Mouse (Mus musculus) thymus, adult 2 months (tissue): ENCODE data around the gene Pcdh15. TPM values are rescaled to one million over a fixed set of nuclear protein-coding genes. Genes with fewer than 3 reads are reported as not detected.

Experiments
- DNase-seq: peaks from one replicate; pipeline ENCODE4 v3.0.0; 2021
- H3K27ac ChIP-seq: fragments of 200-500 bp; 2 replicates; pipeline ENCODE4 v1.5.1; 2012; ENCODE audit warnings: low read length, control low read depth; ENCODE audit not compliant: control insufficient read depth, insufficient read depth
- H3K27me3 ChIP-seq: fragments of 200-500 bp; 2 replicates; pipeline ENCODE4 v1.6.1; 2012; ENCODE audit warnings: mild to moderate bottlenecking, low read length, moderate library complexity, mixed read lengths; ENCODE audit not compliant: control insufficient read depth, insufficient read depth
- H3K36me3 ChIP-seq: fragments of 200-500 bp; 2 replicates; pipeline ENCODE4 v1.6.1; 2012; ENCODE audit warnings: mild to moderate bottlenecking, low read length, moderate library complexity; ENCODE audit not compliant: control insufficient read depth, insufficient read depth
- H3K4me1 ChIP-seq: fragments of 200-500 bp; replicated peaks from 2 replicates; pipeline ENCODE4 v1.6.1; 2012; ENCODE audit warnings: low read length; ENCODE audit not compliant: control insufficient read depth, insufficient read depth
- H3K4me3 ChIP-seq: fragments of 200-500 bp; 2 replicates; pipeline ENCODE4 v1.5.1; 2012; ENCODE audit warnings: mild to moderate bottlenecking, low read length, control low read depth, moderate library complexity; ENCODE audit not compliant: control insufficient read depth, insufficient read depth
- CTCF ChIP-seq: fragments of 200-500 bp; IDR thresholded peaks from 2 replicates; pipeline ENCODE4 v1.5.1; 2012; ENCODE audit warnings: mild to moderate bottlenecking, control low read depth, low read length, moderate library complexity, borderline replicate concordance; ENCODE audit not compliant: control insufficient read depth, poor library complexity, insufficient read depth; ENCODE audit errors: extremely low read depth
- POLR2A ChIP-seq: fragments of 200-500 bp; IDR thresholded peaks from 2 replicates; pipeline ENCODE4 v1.6.1; 2012; ENCODE audit warnings: mild to moderate bottlenecking, low read length, control low read depth, moderate library complexity; ENCODE audit not compliant: control insufficient read depth, poor library complexity, insufficient read depth; ENCODE audit errors: extremely low read depth
- WGBS: fragments of 180-500 bp; shearing (Covaris S2); methylation state at CpG from one replicate; pipeline ENCODE4 v1.1.7; 2018; 5-methylcytosine and 5-hydroxymethylcytosine counted together
- polyA plus RNA-seq: library from polyadenylated mRNA; depleted of rRNA; stranded (reverse); fragments of >200 nt; gene quantifications from 2 replicates; pipeline ENCODE4 v1.2.3, GENCODE M21; 2012

The Pcdh15 gene
- polyA plus RNA-seq, 1 experiment: 0.51 TPM

DNA sequence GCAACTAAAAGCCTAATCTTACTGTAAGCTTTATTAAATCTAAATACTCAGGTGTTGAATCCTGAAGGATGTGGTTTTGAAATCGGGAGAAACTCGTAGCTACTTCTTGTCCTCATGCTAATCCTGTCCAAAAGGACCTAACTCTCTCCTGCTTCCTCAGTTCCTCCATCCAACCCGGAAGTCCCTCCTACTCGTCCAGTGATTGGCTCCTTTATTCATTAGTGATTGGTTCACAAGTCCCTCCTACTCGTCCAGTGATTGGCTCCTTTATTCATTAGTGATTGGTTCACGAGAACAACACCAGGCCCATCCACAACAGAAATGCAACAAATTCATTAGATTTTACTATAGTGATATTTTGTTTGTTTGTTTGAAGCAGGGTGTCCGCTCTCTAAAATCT lies 227.7 kb downstream of the Pcdh15 start:
- Histone ChIP-seq H3K36me3 (no peaks in the 10 kb centered on the region), H3K4me1 (no peaks in the 10 kb centered on the region), H3K27ac (no peak overlapping the region), H3K4me3 (no peak overlapping the region), H3K27me3 (no peaks in the 10 kb centered on the region)
- TF ChIP-seq CTCF (no peak), POLR2A (no peak)
- 90% methylated on average over 7 of the region's 7 CpGs for WGBS
- DNase-seq: no peak

DNA sequence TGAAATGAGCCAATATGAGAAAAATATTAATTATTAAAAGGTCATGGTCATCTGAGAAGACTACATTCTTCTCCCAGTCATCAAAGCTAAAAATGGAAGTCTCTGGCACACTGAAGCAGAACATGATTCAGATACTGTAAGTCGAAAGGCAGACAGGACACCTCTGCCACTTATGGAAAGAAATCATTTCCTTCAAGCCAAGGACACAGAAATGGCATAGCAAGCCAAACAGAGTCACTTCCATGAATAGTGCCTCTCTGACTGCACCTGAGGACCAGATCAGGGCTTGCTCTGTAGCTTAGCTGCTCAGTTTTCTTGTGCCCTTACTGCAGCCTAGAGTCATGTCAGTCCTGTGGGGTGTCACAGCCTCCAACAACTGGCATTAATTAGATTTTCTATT lies 234.3 kb downstream of the Pcdh15 start:
- Histone ChIP-seq H3K4me1 (no peaks in the 10 kb centered on the region), H3K27ac (no peak overlapping the region), H3K27me3 (no peaks in the 10 kb centered on the region), H3K4me3 (no peak overlapping the region), H3K36me3 (no peaks in the 10 kb centered on the region)
- DNase-seq: no peak
- no peak for TF ChIP-seq POLR2A
- TF ChIP-seq CTCF: no peak
- 82% methylated on average over 1 of the region's 1 CpGs for WGBS

DNA sequence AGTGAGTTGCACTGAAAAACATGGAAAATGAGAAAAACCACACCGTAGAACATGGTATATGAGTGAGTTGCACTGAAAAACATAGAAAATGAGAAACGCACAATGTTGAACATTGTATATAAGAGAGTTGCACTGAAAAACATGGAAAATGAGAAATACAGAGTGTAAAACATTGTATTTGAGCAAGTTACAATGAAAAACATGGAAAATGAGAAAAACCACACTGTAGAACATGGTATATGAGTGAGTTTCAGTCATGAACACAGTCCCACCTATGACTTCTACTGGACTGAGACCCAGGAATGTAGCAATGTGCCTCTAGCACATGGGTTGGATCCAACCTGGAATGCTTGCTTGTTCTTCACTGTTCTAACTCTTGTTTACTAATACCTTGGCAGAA lies 279.9 kb downstream of the Pcdh15 start:
- DNase-seq: no peak
- Histone ChIP-seq H3K27ac (no peak overlapping the region), H3K4me1 (no peaks in the 10 kb centered on the region), H3K4me3 (no peak overlapping the region), H3K36me3 (no peaks in the 10 kb centered on the region), H3K27me3 (no peaks in the 10 kb centered on the region)
- TF ChIP-seq CTCF (no peak), POLR2A (no peak)
- 82% methylated on average over 2 of the region's 2 CpGs for WGBS

DNA sequence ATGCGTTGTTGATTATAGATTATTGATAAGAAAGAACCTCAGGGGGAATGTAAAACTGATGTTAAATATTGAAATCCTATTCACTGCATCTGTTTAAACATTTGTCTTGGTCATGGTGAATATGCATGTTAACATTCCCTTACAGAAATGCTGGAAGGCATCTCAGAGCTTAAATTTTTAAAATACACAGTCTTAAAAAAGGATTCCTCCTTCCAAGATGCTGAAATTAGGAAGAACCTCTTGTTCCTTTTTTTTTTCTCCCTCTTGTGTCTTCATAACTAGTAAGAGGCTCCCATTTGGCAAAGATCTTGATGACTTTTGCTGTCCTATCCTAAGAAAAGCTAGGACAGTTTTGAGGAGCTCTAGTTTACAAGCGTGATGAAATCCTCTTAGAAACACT lies 284.9 kb downstream of the Pcdh15 start:
- H3K4me1 ChIP-seq: no peaks in the 10 kb centered on the region
- no peak overlapping the region for H3K4me3 ChIP-seq
- no peaks in the 10 kb centered on the region for H3K36me3 ChIP-seq
- no peak overlapping the region for H3K27ac ChIP-seq
- TF ChIP-seq CTCF (no peak), POLR2A (no peak)
- no peak for DNase-seq
- no peaks in the 10 kb centered on the region for H3K27me3 ChIP-seq
- 90% methylated on average over 2 of the region's 2 CpGs for WGBS

DNA sequence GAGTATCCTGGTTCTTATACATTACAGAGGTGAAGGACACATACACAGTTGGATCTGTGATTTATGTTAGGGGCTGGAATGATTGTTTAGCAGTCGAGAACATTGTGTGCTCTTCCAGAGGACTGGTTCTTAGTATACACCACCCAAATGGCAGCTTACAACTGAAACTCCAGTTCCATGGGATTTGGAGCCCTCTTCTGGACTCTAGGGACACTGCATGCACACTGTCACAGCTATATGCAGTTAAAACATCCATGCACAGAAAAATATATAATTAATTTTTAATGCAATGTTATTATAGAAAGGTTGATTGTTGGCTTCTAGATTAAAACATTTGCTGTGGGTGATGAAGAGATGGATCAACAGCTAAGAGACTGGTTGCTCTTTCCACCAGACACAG lies 301.3 kb downstream of the Pcdh15 start:
- Histone ChIP-seq H3K27ac (no peak overlapping the region), H3K4me3 (no peak overlapping the region), H3K4me1 (no peaks in the 10 kb centered on the region), H3K27me3 (no peaks in the 10 kb centered on the region), H3K36me3 (no peaks in the 10 kb centered on the region)
- 85% methylated on average over 1 of the region's 1 CpGs for WGBS
- TF ChIP-seq CTCF: no peak
- no peak for TF ChIP-seq POLR2A
- DNase-seq: no peak

DNA sequence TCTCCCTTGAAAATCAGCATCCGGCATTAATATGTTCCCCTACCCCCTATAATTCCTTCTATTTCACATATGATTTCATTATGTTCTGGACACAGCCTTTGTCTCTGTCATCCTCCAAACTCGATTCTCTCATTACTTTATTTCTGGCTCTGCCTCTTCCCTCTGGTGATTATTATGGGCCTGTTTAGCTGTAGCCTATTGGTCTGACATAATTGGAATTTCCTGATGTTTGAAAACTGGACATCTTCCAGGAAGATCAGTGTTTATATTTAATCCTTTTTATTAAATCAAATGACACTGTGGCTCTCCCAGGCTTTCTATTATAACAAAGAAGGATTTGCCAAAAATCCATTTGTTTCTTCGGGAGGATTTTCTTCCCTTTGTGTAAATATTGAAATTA lies 326.3 kb downstream of the Pcdh15 start:
- Histone ChIP-seq H3K27me3 (no peaks in the 10 kb centered on the region), H3K4me1 (no peaks in the 10 kb centered on the region), H3K27ac (no peak overlapping the region), H3K36me3 (no peaks in the 10 kb centered on the region), H3K4me3 (no peak overlapping the region)
- WGBS: 89% methylated on average over 3 of the region's 3 CpGs
- no peak for TF ChIP-seq CTCF
- TF ChIP-seq POLR2A: no peak
- DNase-seq: no peak

DNA sequence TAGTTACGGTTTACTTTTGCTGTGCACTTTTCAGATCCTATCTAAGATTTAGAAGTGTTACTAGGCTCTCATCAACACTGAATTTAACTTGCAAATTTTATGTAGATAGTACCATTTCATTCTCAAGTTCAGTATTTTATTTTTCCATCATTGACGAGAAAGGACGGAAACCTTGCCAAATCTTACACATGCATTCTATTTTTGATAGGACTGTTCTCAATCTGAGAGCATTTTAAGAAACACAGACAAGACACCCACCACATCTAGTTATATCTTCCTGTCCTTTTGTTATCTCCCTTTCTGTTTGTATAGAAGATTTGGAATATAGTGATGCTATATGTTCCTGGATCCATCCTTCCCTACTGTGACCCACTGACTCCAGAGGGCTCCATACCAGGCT lies 332.2 kb downstream of the Pcdh15 start:
- no peak for DNase-seq
- no peak overlapping the region for H3K27ac ChIP-seq
- no peak overlapping the region for H3K4me3 ChIP-seq
- H3K4me1 ChIP-seq: no peaks in the 10 kb centered on the region
- 93% methylated on average over 3 of the region's 3 CpGs for WGBS
- H3K36me3 ChIP-seq: no peaks in the 10 kb centered on the region
- no peaks in the 10 kb centered on the region for H3K27me3 ChIP-seq
- no peak for TF ChIP-seq CTCF
- no peak for TF ChIP-seq POLR2A

DNA sequence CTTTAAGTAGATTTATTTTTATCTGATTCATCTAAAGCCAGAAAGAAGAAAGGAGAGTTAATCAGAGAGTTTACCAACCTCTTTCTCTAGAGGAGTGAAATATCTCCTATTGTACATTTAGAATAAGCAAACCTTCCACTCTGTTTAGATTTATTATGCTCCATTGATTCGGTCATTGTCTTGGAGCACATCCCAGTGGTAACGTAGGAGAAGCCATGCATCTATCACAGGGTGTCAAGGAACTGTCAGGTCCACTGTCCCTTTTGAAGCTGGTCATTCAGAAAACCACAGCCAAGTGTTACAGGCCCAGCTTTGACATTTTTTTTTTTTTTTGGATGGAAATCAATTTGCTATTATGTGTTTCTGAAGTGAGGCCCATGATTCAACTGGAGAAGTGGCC lies 384.9 kb downstream of the Pcdh15 start:
- Histone ChIP-seq H3K4me1 (no peaks in the 10 kb centered on the region), H3K27ac (no peak overlapping the region), H3K27me3 (no peaks in the 10 kb centered on the region), H3K36me3 (no peaks in the 10 kb centered on the region), H3K4me3 (no peak overlapping the region)
- no peak for TF ChIP-seq CTCF
- no peak for TF ChIP-seq POLR2A
- 82% methylated on average over 2 of the region's 2 CpGs for WGBS
- no peak for DNase-seq
